ENCODE assay signal across 11 mouse cellular contexts in the genomic region with DNA sequence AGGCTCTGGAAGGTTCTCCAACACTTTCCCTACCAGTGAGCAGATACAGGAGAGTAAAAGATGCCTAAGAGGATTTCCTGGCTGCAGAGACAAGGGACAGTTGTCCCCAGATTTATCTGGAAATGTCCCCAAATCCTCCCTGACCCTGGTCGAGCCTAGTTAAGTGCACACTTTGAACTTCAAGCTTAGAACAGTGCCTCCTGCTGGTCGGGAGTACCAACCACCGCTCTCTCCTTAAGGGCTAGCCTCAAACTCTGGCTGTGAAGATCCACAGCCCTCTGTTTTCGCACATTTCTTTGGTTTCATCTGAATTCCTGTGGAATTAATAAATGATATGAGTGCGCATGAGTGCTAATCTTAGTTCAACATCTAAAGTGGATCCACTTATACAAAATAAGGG.
DNase-seq lines count a peak whose midpoint lies in the region; ATAC-seq lines count a peak whose summit lies in the region.
"Had no signal": no experiment of that assay in that cellular context is flagged by ENCODE, and none has a peak within 500 bp of the region (broad histone marks: within the 10 kb centered on the region; RNA-seq: fewer than 3 reads in every experiment).

No protein-coding gene starts in this region.

- ATAC-seq in activated CD4-positive, CD25-positive, alpha-beta regulatory T cell, adult 4 months, result no peak
- ATAC-seq: forebrain, embryonic 14.5 days; intestine, embryonic 16.5 days had no signal

- peak; percentile 14 for DNase-seq in adrenal gland, postnatal 14 days
- DNase-seq in adrenal gland, postnatal 25 days, result no peak
- DNase-seq in kidney, postnatal 10 days, result peak; percentile 36
- DNase-seq in kidney, postnatal 14 days, result no peak
- peak; percentile 26 for DNase-seq in 416B (ENCODE audit: low read depth)
- DNase-seq in induced T-regulatory cell, adult 2 months (ENCODE audit: low read depth), result peak; percentile 18
- DNase-seq in left cerebral cortex, adult 11 months (ENCODE audit: low spot score), result no peak
- DNase-seq: liver, embryonic 13.5 days had no signal

Comparison
In these comparisons a context has a peak if more than half of its experiments do, and no peak if none do; other contexts are left out.
1. DNase-seq: peak in adrenal gland, postnatal 14 days (single experiment), kidney, postnatal 10 days (single experiment), 416B (single experiment) and induced T-regulatory cell, adult 2 months (single experiment); none in adrenal gland, postnatal 25 days (single experiment), kidney, postnatal 14 days (single experiment) and left cerebral cortex, adult 11 months (single experiment).